Mouse (Mus musculus) spleen, adult 2 months (tissue): ENCODE data around the gene Ppfibp2.

Source experiments
- CTCF ChIP-seq: fragments of 200-500 bp; IDR thresholded peaks from 2 replicates; pipeline ENCODE4 v1.5.1; 2011; ENCODE audit warnings: mild to moderate bottlenecking, inconsistent platforms; ENCODE audit not compliant: insufficient read depth, insufficient read length, insufficient replicate concordance; ENCODE audit errors: extremely low read depth
- POLR2A ChIP-seq: fragments of 200-500 bp; IDR thresholded peaks from 2 replicates; pipeline ENCODE4 v1.6.1; 2011; ENCODE audit warnings: low read depth, low read length, inconsistent platforms

DNA sequence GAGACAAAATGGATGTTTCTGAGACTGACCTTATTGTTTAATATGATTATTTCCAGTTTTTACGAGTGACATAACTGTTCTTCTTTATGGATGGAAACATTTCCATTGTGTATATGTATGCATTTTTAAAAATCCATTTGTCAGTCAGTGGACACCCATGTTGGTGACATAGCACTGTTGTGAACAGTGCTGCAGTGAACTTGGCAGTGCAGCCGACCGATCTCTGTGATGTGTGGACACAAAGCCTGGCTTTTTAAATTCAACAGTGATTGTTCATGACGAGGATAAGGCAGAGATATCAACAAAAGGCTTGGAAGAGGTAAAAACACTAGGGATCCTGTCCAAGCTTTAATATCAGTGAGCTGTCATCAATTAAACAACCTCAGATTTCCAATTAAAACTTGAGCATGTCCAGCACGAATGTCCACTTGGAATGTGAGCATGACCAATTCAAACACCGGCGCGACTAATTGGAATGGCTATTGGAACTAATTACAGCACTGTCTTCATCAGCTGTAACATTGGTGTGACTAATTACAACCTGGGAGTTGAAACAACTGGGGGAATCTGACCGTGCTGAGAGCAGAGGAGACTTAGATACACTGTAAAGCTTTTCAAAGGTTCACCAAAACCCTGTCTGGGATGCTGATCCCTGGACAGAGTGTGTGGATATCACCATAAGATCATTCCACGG is 99.4 kb downstream of the Ppfibp2 start:
- no peak for TF ChIP-seq CTCF
- TF ChIP-seq POLR2A = no peak
